Mouse (Mus musculus) bone marrow macrophage, adult 2 months (primary cell): ENCODE results near the gene Tsen54.

ENCODE experiments used
- CTCF ChIP-seq: IDR thresholded peaks from 2 replicates; pipeline ENCODE4 v1.5.1; 2012; ENCODE audit warnings: low read depth, mild to moderate bottlenecking, low read length, moderate library complexity
- POLR2A ChIP-seq: IDR thresholded peaks from 2 replicates; pipeline ENCODE4 v1.6.1; 2012; ENCODE audit warnings: mild to moderate bottlenecking, low read depth, low read length, borderline replicate concordance

GRCm38 (mm10) chr11:115832064-115832463, 17.5 kb downstream of the Tsen54 start:
- TF ChIP-seq CTCF: no peak
- TF ChIP-seq POLR2A: no peak
